Comparison of ENCODE assay signal across 14 mouse cellular contexts in genomic region chr19:22189716-22190115, GRCm38 (mm10). TPM values are rescaled to one million over a fixed set of nuclear protein-coding genes. Genes with fewer than 3 reads are reported as not detected.
DNase-seq lines count a peak whose midpoint lies in the region; ATAC-seq and TF ChIP-seq lines count a peak whose summit lies in the region.
"Had no signal": no experiment of that assay in that cellular context is flagged by ENCODE, and none has a peak within 500 bp of the region (broad histone marks: within the 10 kb centered on the region; RNA-seq: fewer than 3 reads in every experiment).

No protein-coding gene starts in this region.

- ATAC-seq in neural tube, embryonic 15.5 days (ENCODE audit: low FRiP score) = 0 out of 2 replicates have a peak, but pooled peaks have one; percentile 72
- no peak for ATAC-seq in stomach, postnatal 0 days (ENCODE audit: low FRiP score, low TSS enrichment)
- no peak for ATAC-seq in activated CD4-positive, CD25-positive, alpha-beta regulatory T cell, adult 4 months
- ATAC-seq: intestine, postnatal 0 days; liver, embryonic 12.5 days had no signal

- H3K9ac ChIP-seq in neural tube, embryonic 15.5 days (replicated peaks) = no peak overlapping the region
- H3K9ac ChIP-seq in stomach, postnatal 0 days (ENCODE audit: low read length) = no peak overlapping the region
- H3K9ac ChIP-seq: liver, embryonic 12.5 days had no signal

- H3K4me1 ChIP-seq in neural tube, embryonic 15.5 days = no peaks in the 10 kb centered on the region
- no peaks in the 10 kb centered on the region for H3K4me1 ChIP-seq in stomach, postnatal 0 days (replicated peaks; ENCODE audit: control insufficient read depth, insufficient read depth)
- H3K4me1 ChIP-seq: liver, embryonic 12.5 days had no signal

- H3K9me3 ChIP-seq in neural tube, embryonic 15.5 days (replicated peaks) = no peaks in the 10 kb centered on the region
- no peaks in the 10 kb centered on the region for H3K9me3 ChIP-seq in stomach, postnatal 0 days (ENCODE audit: control insufficient read depth, low read length)
- H3K9me3 ChIP-seq: liver, embryonic 12.5 days had no signal

- no peak for DNase-seq in neural tube, embryonic 10.5 days (ENCODE audit: extremely low spot score, low spot score)
- peak; percentile 5 to 13 for DNase-seq in frontal cortex, postnatal 10 days (ENCODE audit: low spot score in 2 of 2)
- DNase-seq in left cerebral cortex, postnatal 25 days (ENCODE audit: low spot score in 2 of 2) = peak; percentile 42 to 84
- DNase-seq in right cerebral cortex, postnatal 4 days = peak; percentile 18
- no peak for DNase-seq in T-cell, adult 2 months (ENCODE audit: low spot score)
- no peak for DNase-seq in stomach, postnatal 0 days (ENCODE audit: low spot score)
- DNase-seq: lung, postnatal 4 days; spleen, adult 18-20 months; thymus, adult 18-20 months had no signal

- TF ChIP-seq EP300 in stomach, postnatal 0 days (optimal IDR thresholded peaks at IDR 0.05) = no peak

- TF ChIP-seq CTCF in stomach, postnatal 0 days (IDR thresholded peaks at IDR 0.05; ENCODE audit: low read depth) = no peak

- H3K36me3 ChIP-seq in neural tube, embryonic 15.5 days = no peaks in the 10 kb centered on the region
- H3K36me3 ChIP-seq in stomach, postnatal 0 days (ENCODE audit: control insufficient read depth, insufficient read depth, low read length) = no peaks in the 10 kb centered on the region
- H3K36me3 ChIP-seq: liver, embryonic 12.5 days had no signal

- intact Hi-C loops in left cerebral cortex, postnatal 25 days (cut with DNase I) = no loop called here

- WGBS in neural tube, embryonic 15.5 days = 55% methylated on average over 1 of the region's 1 CpGs
- 72% methylated on average over 1 of the region's 1 CpGs for WGBS in stomach, postnatal 0 days

- no peak overlapping the region for H3K4me2 ChIP-seq in neural tube, embryonic 15.5 days
- no peak overlapping the region for H3K4me2 ChIP-seq in stomach, postnatal 0 days (replicated peaks; ENCODE audit: low read depth)
- H3K4me2 ChIP-seq: heart, embryonic 11.5 days; liver, embryonic 12.5 days had no signal

- H3K27me3 ChIP-seq in neural tube, embryonic 15.5 days (replicated peaks) = no peaks in the 10 kb centered on the region
- H3K27me3 ChIP-seq in stomach, postnatal 0 days (ENCODE audit: control insufficient read depth, insufficient read depth, low read length) = no peaks in the 10 kb centered on the region
- H3K27me3 ChIP-seq: liver, embryonic 12.5 days had no signal

- no peak overlapping the region for H3K4me3 ChIP-seq in neural tube, embryonic 15.5 days (replicated peaks)
- H3K4me3 ChIP-seq in stomach, postnatal 0 days (ENCODE audit: low read depth, low read length) = no peak overlapping the region
- H3K4me3 ChIP-seq: liver, embryonic 12.5 days had no signal

- no peak overlapping the region for H3K27ac ChIP-seq in neural tube, embryonic 15.5 days (replicated peaks)
- H3K27ac ChIP-seq in stomach, postnatal 0 days (replicated peaks) = no peak overlapping the region
- H3K27ac ChIP-seq: liver, embryonic 12.5 days had no signal

RNA-seq across cellular contexts. Expression of gene Trpm3, which starts 50.9 kb away (rescaled TPM):
- polyA plus RNA-seq in neural tube, embryonic 15.5 days (2015; fragmentation: Nextera tagmentation; extraction: Ambion mirVana) = 15.5 and 18.8 TPM in 2 replicates
- total RNA-seq in left cerebral cortex, postnatal 25 days (2021) = 10 to 100 TPM; 34.1 to 40.1 TPM
- 0.33 and 0.48 TPM in 2 replicates for polyA plus RNA-seq in stomach, postnatal 0 days (2015; fragmentation: Nextera tagmentation; extraction: Ambion mirVana)
- polyA plus RNA-seq in activated CD4-positive, CD25-positive, alpha-beta regulatory T cell, adult 4 months (2017; shearing (Covaris generic)) = under 1 TPM in 1 of 2 experiments, not detected in 1; 0.24 TPM
- polyA plus RNA-seq: liver, embryonic 12.5 days had no signal

Comparison
In these comparisons a context has a peak if more than half of its experiments do, and no peak if none do; other contexts are left out.
1. DNase-seq: peak in frontal cortex, postnatal 10 days (2 of 2), left cerebral cortex, postnatal 25 days (2 of 2) and right cerebral cortex, postnatal 4 days (single experiment); none in neural tube, embryonic 10.5 days (single experiment), T-cell, adult 2 months (single experiment) and stomach, postnatal 0 days (single experiment).
2. RNA of gene Trpm3, which starts 50.9 kb away (polyA plus RNA-seq): 15.5 to 18.8 TPM in neural tube, embryonic 15.5 days; 0.33 to 0.48 TPM in stomach, postnatal 0 days and 0.24 TPM in activated CD4-positive, CD25-positive, alpha-beta regulatory T cell, adult 4 months; every median in the first group is over 10 times any median in the second.